Mouse (Mus musculus) lung, postnatal 0 days (tissue): ENCODE data around the gene Muc1.

Experiments
- CTCF ChIP-seq: IDR thresholded peaks from 2 replicates; pipeline ENCODE4 v1.5.1; 2016; ENCODE audit warnings: antibody characterized with exemption, mild to moderate bottlenecking
- EP300 ChIP-seq: IDR thresholded peaks from 2 replicates; pipeline ENCODE4 v1.6.1; 2016; ENCODE audit warnings: antibody characterized with exemption, mild to moderate bottlenecking, control low read depth

DNA sequence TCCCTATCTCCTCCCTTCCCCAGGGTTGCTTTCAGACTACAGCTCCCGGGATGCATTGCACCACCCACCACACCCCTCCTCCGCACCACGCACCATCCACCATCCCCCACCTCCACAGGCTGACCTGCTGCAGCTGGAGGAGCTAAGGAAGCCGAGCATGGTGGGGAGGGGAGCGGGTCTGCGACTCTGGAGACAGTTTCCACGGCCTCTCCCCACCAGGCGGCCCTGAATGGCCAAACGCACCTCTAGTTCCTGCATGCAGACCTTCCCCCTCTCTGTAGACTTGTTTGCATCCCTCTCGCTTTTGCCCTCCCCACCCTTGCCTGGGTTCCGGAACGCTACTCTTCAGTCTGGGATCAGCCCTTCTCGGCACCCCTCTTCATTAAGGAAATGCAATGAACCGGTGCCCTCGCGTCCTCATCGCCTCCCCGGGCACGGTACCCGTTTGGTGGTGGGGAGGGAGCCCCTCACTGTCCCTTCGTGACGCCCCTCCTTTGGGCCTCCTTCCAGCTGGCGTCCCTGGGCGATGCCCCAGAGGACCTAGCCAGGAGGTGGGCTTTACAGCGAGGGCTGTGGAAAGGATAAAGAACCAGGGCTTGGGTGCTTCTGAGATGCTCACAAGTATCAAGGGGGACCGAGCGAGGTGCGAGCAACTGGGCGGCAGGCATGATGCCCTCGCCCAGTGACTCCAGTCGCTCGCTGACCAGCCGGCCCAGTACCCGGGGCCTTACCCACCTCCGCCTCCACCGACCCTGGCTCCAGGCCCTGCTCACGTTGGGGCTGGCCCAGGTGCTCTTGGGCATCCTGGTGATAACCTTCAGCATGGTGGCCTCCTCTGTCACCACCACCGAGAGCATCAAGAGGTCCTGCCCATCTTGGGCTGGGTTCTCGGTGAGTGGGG lies 45.5 kb upstream of the Muc1 start, which contains the start of gene Fam189b:
- TF ChIP-seq CTCF: peak; percentile 22; the same call in 1 of the 2 replicates
- no peak for TF ChIP-seq EP300
